In genomic region chr11:80145787-80146275, GRCm38 (mm10) we compare ENCODE assay signal across 8 mouse cellular contexts. TPM values are rescaled to one million over a fixed set of nuclear protein-coding genes. Genes with fewer than 3 reads are reported as not detected.
DNase-seq lines count a peak whose midpoint lies in the region; ATAC-seq and TF ChIP-seq lines count a peak whose summit lies in the region.

No protein-coding gene starts in this region.

- no peak overlapping the region for H3K4me3 ChIP-seq in lung, postnatal 0 days (ENCODE audit: low read depth, low read length)
- no peak overlapping the region for H3K4me3 ChIP-seq in intestine, postnatal 0 days (ENCODE audit: low read depth, low read length)
- no peak overlapping the region for H3K4me3 ChIP-seq in liver, embryonic 16.5 days (ENCODE audit: low read depth, low read length)

- H3K9me3 ChIP-seq in lung, postnatal 0 days (ENCODE audit: low read length) = no peaks in the 10 kb centered on the region
- H3K9me3 ChIP-seq in intestine, postnatal 0 days (ENCODE audit: control insufficient read depth) = no peaks in the 10 kb centered on the region
- no peaks in the 10 kb centered on the region for H3K9me3 ChIP-seq in liver, embryonic 16.5 days (replicated peaks; ENCODE audit: control insufficient read depth, low read length)

- peak; percentile 44 for DNase-seq in lung, postnatal 0 days (ENCODE audit: low spot score)
- DNase-seq in lung, postnatal 14 days = no peak
- peak; percentile 31 for DNase-seq in thymus, postnatal 0 days (ENCODE audit: low spot score)
- no peak for DNase-seq in adipocyte (ENCODE audit: low spot score)
- DNase-seq in urinary bladder, postnatal 10 days (ENCODE audit: low spot score) = no peak

- H3K27me3 ChIP-seq in lung, postnatal 0 days (replicated peaks; ENCODE audit: insufficient read depth, low read length) = no peaks in the 10 kb centered on the region
- no peaks in the 10 kb centered on the region for H3K27me3 ChIP-seq in intestine, postnatal 0 days (replicated peaks; ENCODE audit: control insufficient read depth, insufficient read depth, low read length)
- H3K27me3 ChIP-seq in liver, embryonic 16.5 days (ENCODE audit: control insufficient read depth, insufficient read depth, low read depth, low read length) = no peaks in the 10 kb centered on the region

- H3K27ac ChIP-seq in lung, postnatal 0 days (ENCODE audit: low read length) = no peak overlapping the region
- peak overlapping the region; percentile 87 for H3K27ac ChIP-seq in intestine, postnatal 0 days (ENCODE audit: low read depth, low read length)
- peak overlapping the region; percentile 86 for H3K27ac ChIP-seq in liver, embryonic 16.5 days (ENCODE audit: low read length)

- no peak for ATAC-seq in lung, postnatal 0 days
- ATAC-seq in intestine, postnatal 0 days = peak; percentile 82
- ATAC-seq in liver, embryonic 16.5 days (ENCODE audit: low read depth) = peak; percentile 47
- no peak for ATAC-seq in CD4-positive, CD25-positive, alpha-beta regulatory T cell, adult 4 months

- TF ChIP-seq CTCF in lung, postnatal 0 days (IDR thresholded peaks at IDR 0.05) = no peak
- TF ChIP-seq CTCF in intestine, postnatal 0 days (IDR thresholded peaks at IDR 0.05; ENCODE audit: low read depth) = no peak

- 21% methylated on average over 10 of the region's 10 CpGs for whole genome bisulfite sequencing in lung, postnatal 0 days
- 27% methylated on average over 10 of the region's 10 CpGs for WGBS in intestine, postnatal 0 days
- 3% methylated on average over 10 of the region's 10 CpGs for WGBS in liver, embryonic 16.5 days (ENCODE audit: insufficient replicate concordance)

- no peak overlapping the region for H3K4me2 ChIP-seq in lung, postnatal 0 days (replicated peaks; ENCODE audit: low read depth, low read length)
- H3K4me2 ChIP-seq in intestine, postnatal 0 days (replicated peaks; ENCODE audit: low read depth) = 0 out of 2 replicates have a peak overlapping the region, but pooled peaks have one; percentile 21
- peak overlapping the region; percentile 1; the same call in 1 of the 2 replicates for H3K4me2 ChIP-seq in liver, embryonic 16.5 days (ENCODE audit: low read depth, low read length)

- no peak overlapping the region for H3K9ac ChIP-seq in lung, postnatal 0 days (replicated peaks; ENCODE audit: low read depth)
- H3K9ac ChIP-seq in intestine, postnatal 0 days (ENCODE audit: low read depth, low read length) = no peak overlapping the region
- H3K9ac ChIP-seq in liver, embryonic 16.5 days (ENCODE audit: low read depth, low read length) = no peak overlapping the region

- TF ChIP-seq EP300 in lung, postnatal 0 days (IDR thresholded peaks at IDR 0.05) = no peak

- H3K4me1 ChIP-seq in lung, postnatal 0 days (ENCODE audit: insufficient read depth, low read depth, low read length) = peaks cover 4% of the 10 kb centered on the region; the same call in 1 of the 2 replicates
- peaks cover 4% of the 10 kb centered on the region for H3K4me1 ChIP-seq in intestine, postnatal 0 days (replicated peaks; ENCODE audit: control insufficient read depth, insufficient read depth, low read length)
- peaks cover 19% of the 10 kb centered on the region for H3K4me1 ChIP-seq in liver, embryonic 16.5 days (ENCODE audit: control insufficient read depth, low read depth, low read length)

- no peaks in the 10 kb centered on the region for H3K36me3 ChIP-seq in lung, postnatal 0 days (ENCODE audit: insufficient read depth, low read length)
- no peaks in the 10 kb centered on the region for H3K36me3 ChIP-seq in intestine, postnatal 0 days (ENCODE audit: control insufficient read depth, insufficient read depth)
- H3K36me3 ChIP-seq in liver, embryonic 16.5 days (ENCODE audit: control insufficient read depth, insufficient read depth) = no peaks in the 10 kb centered on the region

RNA-seq across cellular contexts. Expression of gene Tefm, which starts 3.9 kb away (rescaled TPM):
- polyA plus RNA-seq in lung, postnatal 0 days (2015; fragmentation: Nextera tagmentation; extraction: Ambion mirVana) = 17.8 and 19.5 TPM in 2 replicates
- polyA plus RNA-seq in intestine, postnatal 0 days (2015; fragmentation: Nextera tagmentation; extraction: Ambion mirVana) = 15.0 and 16.3 TPM in 2 replicates
- polyA plus RNA-seq in liver, embryonic 16.5 days (2015; fragmentation: Nextera tagmentation; extraction: Ambion mirVana) = 11.4 and 13.4 TPM in 2 replicates
- polyA plus RNA-seq in thymus, postnatal 0 days (2015; fragmentation: Nextera tagmentation; extraction: Ambion mirVana) = 39.2 and 41.0 TPM in 2 replicates
- polyA plus RNA-seq in CD4-positive, CD25-positive, alpha-beta regulatory T cell, adult 4 months (2017; shearing (Covaris generic)) = 10 to 100 TPM; 26.0 to 35.7 TPM

RNA-seq across cellular contexts. Expression of gene Adap2, which starts 8.1 kb away (rescaled TPM):
- polyA plus RNA-seq in lung, postnatal 0 days (2015; fragmentation: Nextera tagmentation; extraction: Ambion mirVana) = 8.4 and 12.4 TPM in 2 replicates
- 11.7 and 11.9 TPM in 2 replicates for polyA plus RNA-seq in intestine, postnatal 0 days (2015; fragmentation: Nextera tagmentation; extraction: Ambion mirVana)
- polyA plus RNA-seq in liver, embryonic 16.5 days (2015; fragmentation: Nextera tagmentation; extraction: Ambion mirVana) = 7.0 and 7.3 TPM in 2 replicates
- polyA plus RNA-seq in thymus, postnatal 0 days (2015; fragmentation: Nextera tagmentation; extraction: Ambion mirVana) = 3.2 and 4.1 TPM in 2 replicates
- under 1 TPM in 1 of 2 experiments, not detected in 1; 0.17 TPM for polyA plus RNA-seq in CD4-positive, CD25-positive, alpha-beta regulatory T cell, adult 4 months (2017; shearing (Covaris generic))

RNA-seq across cellular contexts. Expression of gene Rnf135, which starts 37.8 kb away (rescaled TPM):
- polyA plus RNA-seq in lung, postnatal 0 days (2015; fragmentation: Nextera tagmentation; extraction: Ambion mirVana) = 13.7 and 16.1 TPM in 2 replicates
- 8.9 and 9.1 TPM in 2 replicates for polyA plus RNA-seq in intestine, postnatal 0 days (2015; fragmentation: Nextera tagmentation; extraction: Ambion mirVana)
- 4.8 and 5.4 TPM in 2 replicates for polyA plus RNA-seq in liver, embryonic 16.5 days (2015; fragmentation: Nextera tagmentation; extraction: Ambion mirVana)
- polyA plus RNA-seq in thymus, postnatal 0 days (2015; fragmentation: Nextera tagmentation; extraction: Ambion mirVana) = 7.7 and 8.2 TPM in 2 replicates
- 10 to 100 TPM in 1 of 2 experiments, 1 to 10 TPM in 1; 8.4 to 11.3 TPM for polyA plus RNA-seq in CD4-positive, CD25-positive, alpha-beta regulatory T cell, adult 4 months (2017; shearing (Covaris generic))

RNA-seq across cellular contexts. Expression of gene Atad5, which starts 56.6 kb away (rescaled TPM):
- polyA plus RNA-seq in lung, postnatal 0 days (2015; fragmentation: Nextera tagmentation; extraction: Ambion mirVana) = 1.7 and 2.0 TPM in 2 replicates
- 2.2 and 2.4 TPM in 2 replicates for polyA plus RNA-seq in intestine, postnatal 0 days (2015; fragmentation: Nextera tagmentation; extraction: Ambion mirVana)
- 9.0 and 9.7 TPM in 2 replicates for polyA plus RNA-seq in liver, embryonic 16.5 days (2015; fragmentation: Nextera tagmentation; extraction: Ambion mirVana)
- polyA plus RNA-seq in thymus, postnatal 0 days (2015; fragmentation: Nextera tagmentation; extraction: Ambion mirVana) = 14.9 and 15.7 TPM in 2 replicates
- 1 to 10 TPM; 3.5 to 3.6 TPM for polyA plus RNA-seq in CD4-positive, CD25-positive, alpha-beta regulatory T cell, adult 4 months (2017; shearing (Covaris generic))

Comparison
In these comparisons a context has a peak if more than half of its experiments do, and no peak if none do; other contexts are left out.
1. DNase-seq: peak in lung, postnatal 0 days (single experiment) and thymus, postnatal 0 days (single experiment); none in lung, postnatal 14 days (single experiment), adipocyte (single experiment) and urinary bladder, postnatal 10 days (single experiment).
2. ATAC-seq: peak in intestine, postnatal 0 days (single experiment) and liver, embryonic 16.5 days (single experiment); none in lung, postnatal 0 days (single experiment) and CD4-positive, CD25-positive, alpha-beta regulatory T cell, adult 4 months (single experiment).